Mouse (Mus musculus) testis, adult 2 months (tissue): Measurements from ENCODE around the gene Myo9a.

Experiments
- CTCF ChIP-seq: fragments of 200-500 bp; IDR thresholded peaks from 2 replicates; pipeline ENCODE4 v1.5.1; 2012; ENCODE audit warnings: low read depth, mild to moderate bottlenecking, inconsistent platforms, low read length, moderate library complexity; ENCODE audit not compliant: control insufficient read depth, insufficient read depth, insufficient replicate concordance
- POLR2A ChIP-seq: fragments of 200-500 bp; IDR thresholded peaks from 2 replicates; pipeline ENCODE4 v1.6.1; 2012; ENCODE audit warnings: low read depth, mild to moderate bottlenecking, inconsistent platforms, low read length, moderate library complexity; ENCODE audit not compliant: control insufficient read depth

DNA sequence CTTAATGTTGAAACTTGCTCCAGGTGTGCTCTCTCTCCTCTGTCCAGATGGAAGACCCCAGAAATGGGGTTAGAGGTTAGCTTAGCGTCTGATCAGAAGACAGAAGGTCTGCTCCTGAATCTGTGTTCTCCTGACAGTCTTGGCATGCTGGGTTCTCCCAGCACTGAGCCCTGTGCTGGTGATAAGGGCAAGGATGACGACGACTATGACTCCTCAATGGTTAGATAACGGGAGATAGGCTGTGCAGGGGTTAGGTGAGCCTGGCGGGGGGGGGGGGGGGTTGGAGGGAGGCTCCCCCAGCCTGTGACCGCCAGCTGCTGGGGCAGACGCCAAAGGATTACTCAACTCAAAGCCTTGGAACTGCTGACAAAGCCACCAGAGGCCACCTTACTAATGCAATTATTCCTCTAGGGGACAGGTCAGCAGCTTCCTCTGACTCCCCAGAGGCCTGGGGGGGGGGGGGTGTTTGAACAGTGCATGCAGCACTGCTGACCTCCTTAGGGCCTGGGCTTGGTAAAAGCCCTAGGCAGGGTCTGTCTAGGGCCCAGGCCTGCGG is 201.9 kb downstream of the Myo9a start:
- TF ChIP-seq POLR2A, result no peak
- no peak for TF ChIP-seq CTCF
